Mouse (Mus musculus) lung, adult 2 months (tissue): ENCODE results near the gene Lrrc61.
A peak's percentile ranks its signal among the peaks of the same experiment; 100 is the strongest.

Experiments used
- CTCF ChIP-seq: fragments of 200-500 bp; IDR thresholded peaks from 2 replicates; pipeline ENCODE4 v1.5.1; 2011; ENCODE audit warnings: mild to moderate bottlenecking, low read length, control low read depth; ENCODE audit not compliant: insufficient read depth
- POLR2A ChIP-seq: fragments of 200-500 bp; IDR thresholded peaks from 2 replicates; pipeline ENCODE4 v1.6.1; 2011; ENCODE audit warnings: low read depth, mild to moderate bottlenecking, control low read depth, low read length, borderline replicate concordance; ENCODE audit errors: extremely low read depth

GRCm38 (mm10) chr6:48546271-48546670 lies 8.3 kb upstream of the Lrrc61 start:
- TF ChIP-seq CTCF (peak; percentile 37; the same call in 1 of the 2 replicates), POLR2A (no peak)
